Mouse (Mus musculus) frontal cortex, postnatal 36 days (tissue): ENCODE data around the gene Zfp763.
"Not testable (repeated sequence)": the region's sequence is repeated elsewhere in the genome, so short reads cannot be mapped to it uniquely, and the experiment has no call there.

ENCODE experiments used
- DNase-seq, 2 experiments: peaks; one replicate each; pipeline ENCODE4 v3.0.0; 2022; ENCODE audit warnings: low spot score in 2 of 2

Gene Zfp763

DNA sequence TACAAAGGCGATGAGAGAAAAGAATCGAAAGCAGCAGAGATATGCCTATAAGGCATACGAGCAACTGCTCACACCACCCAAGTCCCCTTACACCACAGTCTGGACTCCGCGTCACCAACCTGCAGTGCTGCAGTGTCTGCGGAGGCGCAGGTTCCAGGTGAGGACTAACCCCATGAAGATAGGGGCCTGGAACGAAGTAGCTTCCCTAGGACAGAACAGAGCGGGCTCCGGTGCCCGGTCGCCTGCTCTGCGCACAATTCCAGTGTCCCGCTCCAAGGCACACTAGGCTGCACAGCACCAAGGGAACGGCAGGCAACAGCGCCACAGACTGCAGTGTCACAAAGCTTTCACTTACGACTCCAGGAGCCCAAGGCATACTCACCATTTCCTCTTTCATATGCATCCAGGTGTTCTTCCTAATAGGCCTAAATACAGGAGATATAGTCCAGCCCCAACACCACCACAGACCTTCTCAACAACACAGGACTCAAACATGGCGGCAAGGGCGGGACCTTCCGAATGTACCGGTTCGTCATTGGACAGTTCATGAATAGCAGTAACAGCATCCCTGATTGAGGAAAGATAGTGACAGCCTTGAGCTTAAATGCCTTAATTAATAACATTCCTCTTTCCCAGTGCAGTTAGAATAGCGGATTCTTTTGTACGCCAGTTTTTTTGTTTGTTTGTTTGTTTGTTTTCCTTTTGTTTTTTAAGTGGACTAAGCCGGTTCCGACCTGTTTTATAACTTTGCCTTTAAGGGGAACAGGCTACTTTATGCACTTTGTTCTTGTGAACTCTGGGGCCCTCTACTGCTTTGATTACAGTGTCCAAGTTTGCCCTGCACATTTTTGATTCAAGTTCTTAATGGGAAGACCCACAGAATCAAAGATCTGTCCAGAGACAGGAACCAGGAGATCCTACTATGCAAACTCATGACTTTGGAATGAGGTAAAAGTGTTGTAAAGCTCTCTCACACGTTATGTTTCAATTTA is at the start of gene Zfp763:
Zfp763 (minus strand) TSS at position 503 of the 992 bp plus-strand sequence.
- DNase-seq, result peak; percentile 75 to 90

DNA sequence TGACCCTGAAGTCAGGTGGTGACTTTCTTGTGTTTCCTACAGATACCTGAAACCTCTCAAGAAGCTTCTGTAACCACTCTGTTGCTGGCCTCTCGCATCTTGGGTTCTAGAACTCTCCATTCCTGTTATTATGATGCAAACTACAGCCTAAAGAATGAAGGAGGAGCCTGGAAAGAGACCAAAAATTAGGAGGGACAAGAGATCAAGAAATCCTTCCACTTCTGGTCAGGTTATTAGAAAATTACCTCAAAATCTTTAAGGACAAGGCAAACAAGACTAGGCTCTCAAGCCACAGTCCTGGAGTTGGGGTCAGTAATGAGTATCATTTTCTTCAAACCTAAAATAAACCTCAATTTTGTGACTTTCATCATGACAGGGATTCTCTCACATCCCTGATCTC is 34.8 kb upstream of the Zfp763 start, which contains the start of gene 4921501E09Rik:
4921501E09Rik (minus strand) TSS at position 101 of the 400 bp plus-strand sequence.
- no peak for DNase-seq

DNA sequence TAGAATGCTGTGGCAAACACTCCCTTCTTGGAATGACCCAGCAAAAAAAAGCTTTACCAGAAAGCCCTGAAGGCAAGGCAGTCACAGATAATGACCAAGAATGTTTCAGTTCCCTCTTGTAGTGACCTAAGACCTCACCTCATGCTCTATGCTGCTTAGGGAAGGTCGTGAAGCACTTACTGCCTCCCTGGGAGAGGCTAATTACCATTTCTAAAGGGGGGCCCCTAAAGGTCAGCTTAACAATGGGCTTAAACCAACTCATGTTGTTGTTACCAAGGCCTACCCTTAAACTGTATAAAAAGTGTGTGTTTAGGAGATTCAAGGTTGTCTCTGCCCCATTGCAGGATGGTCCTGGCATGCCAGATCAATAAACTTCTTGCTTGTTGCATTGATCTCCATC is 29.8 kb upstream of the Zfp763 start:
- no peak for DNase-seq

DNA sequence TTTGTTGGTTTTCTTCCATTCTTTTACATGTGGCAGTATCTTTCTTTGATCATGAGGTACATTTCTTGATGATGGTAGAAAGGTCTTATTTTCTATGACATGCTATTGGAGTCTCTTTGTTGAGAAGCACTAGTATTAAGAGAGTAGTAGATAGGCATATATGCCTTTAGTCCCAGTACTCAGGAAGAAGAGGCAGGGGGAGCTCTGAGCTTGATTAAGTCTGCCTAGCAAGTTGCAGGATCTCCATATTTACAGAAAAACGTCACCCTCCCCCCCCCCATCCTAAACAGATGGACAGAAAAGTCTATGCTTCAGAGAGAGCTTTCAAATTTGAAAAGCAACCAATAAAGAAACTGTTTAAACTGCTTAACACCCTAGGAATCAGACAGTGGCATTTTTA is 25.6 kb upstream of the Zfp763 start:
- DNase-seq, result no peak

DNA sequence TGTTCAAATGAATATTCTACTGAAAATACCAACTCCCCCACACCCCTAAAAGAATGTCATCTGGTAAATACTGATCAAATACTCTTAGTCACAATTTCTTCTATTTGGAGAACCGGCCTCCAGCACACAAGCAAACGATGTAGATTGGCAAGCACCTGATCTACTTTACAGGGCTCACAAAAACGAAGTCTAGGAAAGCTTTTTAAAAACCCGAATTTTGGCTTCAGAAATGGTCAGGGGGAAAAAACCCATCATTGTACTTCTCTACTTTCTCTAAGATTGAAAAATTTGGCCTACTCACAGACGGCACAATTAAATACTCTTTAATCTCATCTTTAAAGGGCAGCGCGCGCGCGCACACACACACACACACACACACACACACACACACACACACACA is 826 bp downstream of the Zfp763 start:
- DNase-seq, result no peak

DNA sequence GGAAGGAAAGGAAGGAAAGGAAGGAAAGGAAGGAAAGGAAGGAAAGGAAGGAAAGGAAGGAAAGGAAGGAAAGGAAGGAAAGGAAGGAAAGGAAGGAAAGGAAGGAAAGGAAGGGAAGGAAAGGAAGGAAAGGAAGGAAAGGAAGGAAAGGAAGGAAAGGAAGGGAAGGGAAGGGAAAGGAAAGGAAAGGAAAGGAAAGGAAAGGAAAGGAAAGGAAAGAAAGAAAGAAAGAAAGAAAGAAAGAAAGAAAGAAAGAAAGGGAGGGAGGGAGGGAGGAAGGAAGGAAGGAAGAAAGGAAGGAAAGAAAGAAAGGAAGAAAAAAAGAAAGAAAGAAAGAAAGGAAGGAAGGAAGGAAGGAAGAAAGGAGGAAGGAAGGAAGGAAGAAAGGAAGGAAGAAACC is 12.8 kb downstream of the Zfp763 start:
- DNase-seq, result not testable (repeated sequence)

DNA sequence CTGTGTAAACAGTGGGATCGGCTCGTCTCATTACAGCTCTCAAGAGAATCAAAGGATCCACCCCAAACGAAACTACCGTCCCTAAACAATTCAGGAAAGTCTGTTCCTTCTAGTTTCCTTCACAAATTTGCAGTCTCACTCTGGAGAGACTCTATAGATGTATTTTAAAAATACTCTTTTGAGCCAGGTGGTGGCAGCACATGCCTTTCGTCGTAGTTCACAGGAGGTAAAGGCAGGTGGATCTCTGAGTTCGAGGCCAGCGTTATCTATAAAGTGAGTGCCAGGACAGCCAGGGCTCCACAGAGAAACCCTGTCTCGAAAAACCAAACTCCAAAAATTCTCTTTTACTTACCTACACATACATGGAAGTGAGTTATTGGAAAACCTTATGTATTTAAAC is 24.9 kb downstream of the Zfp763 start:
- DNase-seq, result no peak

DNA sequence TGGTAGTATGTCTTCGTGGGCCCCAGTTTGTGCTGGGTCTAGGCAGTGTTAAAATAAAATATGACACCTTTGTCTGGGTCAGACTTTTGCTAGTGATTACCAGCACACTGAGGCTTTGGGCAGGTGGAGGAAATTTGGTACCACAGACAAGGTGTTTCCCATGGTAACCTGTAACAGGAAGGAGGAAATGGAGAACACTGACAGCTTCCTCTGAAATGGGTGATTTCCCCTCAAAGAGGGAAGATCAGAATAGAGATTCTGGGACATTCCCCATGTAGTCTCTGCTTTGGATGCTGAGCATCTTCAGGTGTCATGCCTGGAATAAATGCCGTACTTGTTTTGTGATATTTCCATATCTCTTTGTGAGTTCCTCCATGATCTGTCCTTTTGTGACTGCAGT is 34.7 kb downstream of the Zfp763 start:
- no peak for DNase-seq

DNA sequence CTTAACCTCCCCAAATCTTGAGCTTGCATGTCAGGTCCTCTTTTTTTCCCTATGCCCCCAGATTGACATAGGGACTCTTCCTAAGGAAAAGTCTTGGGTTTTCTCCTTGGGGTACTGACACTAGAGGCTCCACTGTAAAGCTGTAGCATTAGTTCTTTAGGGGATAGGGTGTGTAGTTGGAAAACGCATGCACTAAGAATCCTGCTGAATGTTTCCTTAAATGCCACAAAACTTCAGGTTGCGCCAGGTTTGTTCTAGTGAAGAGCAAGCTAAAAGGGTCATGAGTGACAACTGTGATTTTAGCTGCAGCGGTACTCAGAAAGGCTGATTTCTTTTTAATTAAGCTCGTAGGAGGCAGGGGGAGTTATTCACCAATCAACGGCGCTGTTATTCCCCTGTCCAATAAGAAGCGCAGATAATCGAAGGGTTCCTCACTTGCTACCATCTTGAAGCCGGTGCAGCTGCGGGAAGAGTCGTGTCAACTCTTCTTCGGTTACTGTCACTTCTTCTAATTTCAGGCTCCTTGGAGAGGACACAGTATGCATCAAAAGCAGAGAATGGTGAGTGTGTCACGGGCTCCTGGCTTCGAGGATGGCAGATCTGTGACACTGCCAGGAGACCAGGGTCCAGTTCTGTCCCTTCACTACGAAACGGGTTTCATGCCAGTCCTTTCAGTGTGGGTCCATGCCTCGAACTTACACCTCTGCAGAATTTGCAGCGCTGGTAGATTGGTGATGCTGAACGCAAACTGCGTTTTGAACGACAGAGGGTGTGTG is 40.3 kb downstream of the Zfp763 start, which contains the start of gene Zfp952:
Zfp952 (plus strand) TSS at position 431 of the 776 bp plus-strand sequence.
- DNase-seq, result peak; percentile 81 to 94

DNA sequence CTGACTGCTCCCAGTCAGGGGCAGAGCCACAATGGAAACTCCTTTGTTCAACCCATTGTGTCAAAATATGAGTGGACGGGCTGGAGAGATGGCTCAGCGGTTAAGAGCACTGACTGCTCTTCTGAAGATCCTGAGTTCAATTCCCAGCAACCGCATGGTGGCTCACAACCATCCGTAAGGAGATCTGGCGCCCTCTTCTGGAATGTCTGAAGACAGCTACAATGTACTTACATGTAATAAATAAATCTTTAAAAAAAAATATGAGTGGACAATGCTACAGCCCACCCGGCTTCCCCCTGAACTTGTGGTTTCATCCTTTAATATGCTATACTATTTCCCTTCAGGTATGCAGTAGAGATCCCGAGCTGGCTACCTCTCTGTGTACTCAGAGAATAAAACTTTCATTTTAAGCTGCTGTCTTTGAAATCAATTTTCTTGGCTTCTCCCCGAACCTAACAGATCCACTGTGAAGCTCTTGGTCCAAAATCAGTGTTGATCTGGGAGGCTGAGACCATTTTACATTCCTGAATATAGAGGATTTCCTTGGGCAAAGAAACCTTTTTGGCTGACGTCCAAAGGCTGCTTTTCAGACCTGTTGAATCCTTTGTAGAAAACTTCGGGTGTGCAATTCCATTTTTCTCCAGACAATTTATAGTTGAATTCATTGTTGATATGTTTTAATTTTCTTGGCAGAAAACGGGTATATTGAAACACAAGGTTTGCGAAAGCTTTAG is 41.1 kb downstream of the Zfp763 start:
- DNase-seq, result no peak

DNA sequence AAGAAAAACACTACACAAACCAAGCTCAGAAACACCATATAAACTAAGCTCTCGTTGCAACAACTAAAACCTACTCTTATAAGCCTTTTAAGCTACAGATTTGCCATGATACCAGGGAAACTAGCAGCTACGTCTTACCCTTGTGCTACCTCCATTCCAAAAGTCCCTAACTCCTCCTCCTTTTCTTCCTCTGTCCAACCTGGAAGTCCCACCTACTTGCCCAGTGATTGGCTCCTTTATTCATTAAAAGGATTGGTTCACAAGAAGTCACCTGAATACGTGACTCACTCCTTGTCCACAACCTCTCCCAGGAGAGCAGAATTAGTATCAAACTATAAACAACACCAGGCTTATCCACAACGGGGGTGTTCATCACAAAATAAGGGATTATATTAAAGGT is 46.9 kb downstream of the Zfp763 start:
- no peak for DNase-seq

DNA sequence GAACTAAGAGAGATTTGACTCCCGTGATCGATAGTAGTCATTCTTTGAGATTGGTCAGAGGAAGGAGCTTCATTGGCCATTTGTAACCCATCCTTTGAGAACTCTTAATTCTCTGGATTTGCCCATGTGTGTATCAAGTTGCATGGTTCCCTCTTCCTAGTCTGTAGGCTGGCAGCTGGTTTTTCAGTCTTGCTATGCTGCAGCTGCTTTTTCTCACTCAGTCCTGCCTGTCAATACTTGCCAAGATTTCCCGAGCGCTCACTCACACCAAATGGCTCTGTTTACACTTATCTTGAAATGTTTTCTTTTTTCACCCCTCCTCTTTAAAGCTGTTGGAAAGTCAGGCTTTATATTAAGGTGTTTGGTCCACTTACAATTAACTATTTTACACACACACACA is 51.8 kb downstream of the Zfp763 start:
- DNase-seq, result no peak
